Mouse (Mus musculus) midbrain, postnatal 0 days (tissue): ENCODE data around the gene Eng. TPM values are rescaled to one million over a fixed set of nuclear protein-coding genes. Genes with fewer than 3 reads are reported as not detected.

Source experiments
- ATAC-seq: fragments of 200-750 bp; cut with Nextera tagmentation; 2 replicates; pipeline ENCODE4 v1.8.0; 2017; ENCODE audit warnings: moderate number of reproducible peaks, mild to moderate bottlenecking, moderate TSS enrichment, moderate library complexity; ENCODE audit not compliant: low FRiP score
- DNase-seq: peaks from one replicate; pipeline ENCODE4 v3.0.0-alpha.2; 2015; ENCODE audit warnings: low spot score
- H3K27ac ChIP-seq: fragments of 300-500 bp; sonication (generic); 2 replicates; pipeline ENCODE4 v1.5.1; 2014; ENCODE audit warnings: low read depth, mild to moderate bottlenecking, low read length, mixed read lengths
- H3K27me3 ChIP-seq: fragments of 300-500 bp; sonication (generic); 2 replicates; pipeline ENCODE4 v1.6.1; 2014; ENCODE audit warnings: low read length, control low read depth, mixed read lengths; ENCODE audit not compliant: insufficient read depth
- H3K36me3 ChIP-seq: fragments of 300-500 bp; sonication (generic); 2 replicates; pipeline ENCODE4 v1.6.1; 2014; ENCODE audit warnings: low read length, control low read depth, mixed read lengths; ENCODE audit not compliant: insufficient read depth
- H3K4me1 ChIP-seq: fragments of 300-500 bp; sonication (generic); 2 replicates; pipeline ENCODE4 v1.6.1; 2014; ENCODE audit warnings: mild to moderate bottlenecking, control low read depth, antibody characterized with exemption, low read length, mixed read lengths; ENCODE audit not compliant: insufficient read depth
- H3K4me2 ChIP-seq: fragments of 300-500 bp; sonication (generic); 2 replicates; pipeline ENCODE4 v1.6.1; 2014; ENCODE audit warnings: low read depth, mild to moderate bottlenecking, low read length, mixed read lengths; ENCODE audit not compliant: poor library complexity, severe bottlenecking
- H3K4me3 ChIP-seq: fragments of 300-500 bp; sonication (generic); 2 replicates; pipeline ENCODE4 v1.5.1; 2014; ENCODE audit warnings: low read depth, mild to moderate bottlenecking, low read length, moderate library complexity
- H3K9ac ChIP-seq: fragments of 300-500 bp; sonication (generic); replicated peaks from 2 replicates; pipeline ENCODE4 v1.6.1; 2014; ENCODE audit warnings: mild to moderate bottlenecking, low read length, moderate library complexity, mixed read lengths; ENCODE audit not compliant: poor library complexity, severe bottlenecking
- H3K9me3 ChIP-seq: fragments of 300-500 bp; sonication (generic); 2 replicates; pipeline ENCODE4 v1.6.1; 2016; ENCODE audit warnings: low read length, control low read depth
- CTCF ChIP-seq: IDR thresholded peaks from 2 replicates; pipeline ENCODE4 v1.5.1; 2016; ENCODE audit warnings: antibody characterized with exemption, mild to moderate bottlenecking
- WGBS: fragments of 180-500 bp; shearing (Covaris S2); extraction: QIAGEN DNeasy Blood & Tissue Kit; methylation state at CpG from one replicate; pipeline ENCODE4 v1.1.7; 2014; 5-methylcytosine and 5-hydroxymethylcytosine counted together
- polyA plus RNA-seq: library from polyadenylated mRNA; unstranded; fragments of >200 nt; fragmentation: Nextera tagmentation; extraction: Ambion mirVana; gene quantifications from 2 replicates; pipeline ENCODE4 v1.2.1, GENCODE M21; 2015
- total RNA-seq: library from RNA; depleted of rRNA; stranded (reverse); fragments of >200 nt; gene quantifications from 2 replicates; pipeline ENCODE4 v1.2.3, GENCODE M21; 2014

The Eng gene
- total and polyA plus RNA-seq, 2 experiments from 2014 or later = 20.0 to 20.3 TPM

DNA sequence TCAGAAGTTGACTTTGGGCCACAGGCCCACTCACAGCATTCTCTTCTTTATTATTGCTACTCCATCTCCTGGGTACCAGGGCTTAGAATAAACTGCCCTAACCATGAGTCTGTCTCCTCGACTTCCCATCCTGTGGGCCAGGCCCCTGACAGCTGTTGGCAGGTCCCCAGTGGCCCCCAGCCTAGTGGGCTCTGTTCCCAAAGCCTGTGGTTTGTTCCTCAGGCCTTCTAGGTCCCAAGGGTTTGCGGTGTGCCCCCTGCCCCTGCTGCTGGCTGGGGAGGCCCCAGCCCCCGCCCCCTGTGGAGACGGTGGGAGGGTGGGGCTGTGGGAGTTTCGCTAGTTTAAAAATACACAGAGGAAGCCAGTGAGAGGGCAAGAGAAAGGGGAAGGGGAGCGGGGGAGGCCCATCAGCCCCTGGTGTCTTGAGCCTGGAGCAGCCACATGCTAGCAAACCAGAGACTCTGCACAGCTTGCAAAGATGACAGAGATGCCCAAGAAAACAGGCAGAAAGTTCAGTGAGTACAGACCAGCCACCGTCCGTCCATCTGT lies 74.4 kb downstream of the Eng start, which contains the start of gene Sh2d3c:
Gene Sh2d3c, plus strand, starts transcription at position 375 of the 549 bp plus-strand sequence.
- H3K4me2 ChIP-seq = no peak within 1 kb of the TSS
- ATAC-seq (peak; percentile 23; the same call in 1 of the 2 replicates), DNase-seq (peak; percentile 26)

DNA sequence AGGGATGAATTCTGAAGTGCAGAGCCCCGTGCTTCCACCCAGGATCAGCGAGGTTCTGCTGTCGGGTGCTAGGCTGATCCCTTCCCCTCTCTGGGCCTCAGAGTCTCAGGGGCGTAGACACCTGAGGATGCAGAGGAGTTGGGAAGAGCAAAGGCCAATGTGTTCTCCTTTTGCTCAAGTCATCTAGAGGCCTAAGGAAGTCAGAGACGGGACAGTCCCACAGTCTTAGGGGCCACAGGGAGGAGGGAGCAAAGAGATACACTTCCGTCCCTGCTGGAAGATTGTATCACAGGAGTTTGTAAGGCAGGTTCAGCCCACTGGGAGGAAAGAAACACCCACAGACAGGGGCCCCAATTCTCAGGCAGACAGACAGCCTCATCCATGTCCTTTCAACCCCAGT lies 75.7 kb downstream of the Eng start:
- no peaks in the 10 kb centered on the region for H3K36me3 ChIP-seq
- H3K4me1 ChIP-seq = no peaks in the 10 kb centered on the region
- ATAC-seq (no peak), DNase-seq (no peak)
- H3K9me3 ChIP-seq = no peaks in the 10 kb centered on the region
- H3K4me3 ChIP-seq = no peak overlapping the region
- H3K4me2 ChIP-seq = no peak overlapping the region
- no peak for TF ChIP-seq CTCF
- no peaks in the 10 kb centered on the region for H3K27me3 ChIP-seq
- H3K27ac ChIP-seq = no peak overlapping the region
- WGBS = 58% methylated on average over 6 of the region's 6 CpGs
- no peak overlapping the region for H3K9ac ChIP-seq

More for the DNA sequence above, 74.4 kb downstream of the Eng start, which contains the start of gene Sh2d3c:
- Histone ChIP-seq H3K9ac (no peak within 1 kb of the TSS), H3K4me1 (no peaks in the 10 kb centered on the region), H3K27me3 (no peaks in the 10 kb centered on the region), H3K36me3 (no peaks in the 10 kb centered on the region), H3K27ac (no peak within 1 kb of the TSS), H3K9me3 (no peaks in the 10 kb centered on the region), H3K4me3 (no peak within 1 kb of the TSS)
- no peak for TF ChIP-seq CTCF
- 59% methylated on average over 8 of the region's 8 CpGs for WGBS

DNA sequence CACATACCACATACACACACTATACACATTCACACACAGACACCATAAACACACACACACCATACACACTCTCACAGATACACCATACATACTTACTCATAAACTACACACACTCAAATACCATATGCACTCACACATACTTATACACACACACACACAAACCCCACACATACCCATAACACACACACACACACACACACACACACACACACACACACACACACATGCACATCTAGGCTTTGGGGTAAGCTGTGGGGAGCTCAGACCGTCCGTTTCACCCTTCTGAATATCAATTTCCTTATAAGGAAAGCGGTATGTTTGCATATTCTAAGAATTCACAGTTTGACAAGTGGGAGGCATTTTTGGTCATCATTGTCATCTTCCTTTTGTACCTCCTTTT lies 76.2 kb downstream of the Eng start:
- no peak overlapping the region for H3K9ac ChIP-seq
- WGBS = 81% methylated on average over 3 of the region's 3 CpGs
- no peaks in the 10 kb centered on the region for H3K27me3 ChIP-seq
- H3K4me2 ChIP-seq = no peak overlapping the region
- no peaks in the 10 kb centered on the region for H3K9me3 ChIP-seq
- ATAC-seq (no peak), DNase-seq (no peak)
- H3K4me1 ChIP-seq = no peaks in the 10 kb centered on the region
- no peaks in the 10 kb centered on the region for H3K36me3 ChIP-seq
- no peak overlapping the region for H3K4me3 ChIP-seq
- H3K27ac ChIP-seq = no peak overlapping the region
- TF ChIP-seq CTCF = no peak

DNA sequence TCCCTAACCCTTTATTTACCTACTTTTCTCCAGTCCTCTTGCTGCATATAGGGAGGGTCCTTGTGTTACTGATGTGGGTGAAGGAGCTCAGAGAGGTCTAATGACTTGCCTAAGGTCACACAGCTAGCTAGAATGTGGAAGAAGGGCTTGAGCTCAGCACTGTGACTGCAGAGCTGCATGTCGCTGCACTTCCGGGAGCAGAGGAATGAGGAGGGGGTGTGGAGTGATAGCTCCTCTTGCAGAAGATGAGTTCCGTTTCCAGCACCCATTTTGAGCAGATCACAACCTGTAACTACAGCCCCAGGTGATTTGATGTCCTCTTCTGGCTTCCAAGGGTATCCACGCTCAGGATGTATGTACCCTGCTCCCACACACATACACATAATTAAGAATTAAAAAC lies 77.8 kb downstream of the Eng start:
- Histone ChIP-seq H3K4me3 (no peak overlapping the region), H3K27me3 (no peaks in the 10 kb centered on the region), H3K4me1 (no peaks in the 10 kb centered on the region), H3K9me3 (no peaks in the 10 kb centered on the region), H3K27ac (no peak overlapping the region), H3K36me3 (no peaks in the 10 kb centered on the region), H3K9ac (no peak overlapping the region), H3K4me2 (no peak overlapping the region)
- 75% methylated on average over 4 of the region's 4 CpGs for WGBS
- ATAC-seq (no peak), DNase-seq (no peak)
- TF ChIP-seq CTCF = no peak

DNA sequence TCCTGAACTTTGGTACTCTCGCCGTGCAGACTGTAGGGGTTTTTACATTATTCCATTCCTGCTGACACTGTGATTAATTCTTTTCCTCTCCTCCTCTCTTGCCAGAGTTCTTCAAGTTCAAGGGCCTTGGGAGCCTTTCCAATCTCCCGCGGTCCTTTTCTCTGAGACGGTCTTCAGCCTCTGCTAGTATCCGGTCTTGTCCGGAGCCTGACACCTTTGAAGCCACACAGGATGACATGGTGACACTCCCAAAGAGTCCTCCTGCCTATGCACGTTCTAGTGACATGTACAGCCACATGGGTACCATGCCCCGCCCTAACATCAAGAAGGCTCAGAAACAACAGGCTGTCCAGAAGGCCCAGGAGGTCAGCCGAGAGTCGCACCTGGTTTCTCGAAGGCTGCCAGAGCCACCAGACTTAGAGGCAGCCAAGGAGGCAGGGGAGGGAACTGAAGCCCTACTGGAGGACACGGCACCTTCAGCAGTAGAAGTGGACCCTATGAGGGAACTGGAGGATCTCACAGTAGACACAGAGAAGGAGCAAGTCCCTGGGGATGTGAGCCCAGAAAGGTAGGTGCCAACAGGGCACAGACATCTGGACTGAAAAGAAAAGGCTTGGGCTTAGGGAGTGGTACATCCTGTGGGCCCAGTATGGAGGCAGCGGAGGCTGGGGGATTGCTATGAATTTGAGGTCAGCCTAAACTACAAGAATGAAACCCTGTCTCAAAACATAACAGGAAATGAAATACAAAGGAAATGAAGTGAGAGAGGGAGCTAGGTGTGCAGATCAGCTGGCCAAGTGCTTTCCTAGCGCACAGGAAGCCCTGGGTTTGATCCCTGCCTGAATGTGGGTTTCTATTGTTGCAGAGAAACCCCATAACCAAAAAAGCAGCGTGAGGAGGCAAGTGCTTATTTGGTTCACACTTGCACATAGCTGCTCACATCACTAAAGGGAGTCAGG lies 78.7 kb downstream of the Eng start:
- Histone ChIP-seq H3K4me3 (no peak overlapping the region), H3K27ac (no peak overlapping the region), H3K4me1 (no peaks in the 10 kb centered on the region), H3K9me3 (no peaks in the 10 kb centered on the region), H3K4me2 (no peak overlapping the region), H3K9ac (no peak overlapping the region), H3K27me3 (no peaks in the 10 kb centered on the region), H3K36me3 (no peaks in the 10 kb centered on the region)
- ATAC-seq (no peak), DNase-seq (no peak)
- TF ChIP-seq CTCF = no peak
- 80% methylated on average over 16 of the region's 16 CpGs for WGBS

DNA sequence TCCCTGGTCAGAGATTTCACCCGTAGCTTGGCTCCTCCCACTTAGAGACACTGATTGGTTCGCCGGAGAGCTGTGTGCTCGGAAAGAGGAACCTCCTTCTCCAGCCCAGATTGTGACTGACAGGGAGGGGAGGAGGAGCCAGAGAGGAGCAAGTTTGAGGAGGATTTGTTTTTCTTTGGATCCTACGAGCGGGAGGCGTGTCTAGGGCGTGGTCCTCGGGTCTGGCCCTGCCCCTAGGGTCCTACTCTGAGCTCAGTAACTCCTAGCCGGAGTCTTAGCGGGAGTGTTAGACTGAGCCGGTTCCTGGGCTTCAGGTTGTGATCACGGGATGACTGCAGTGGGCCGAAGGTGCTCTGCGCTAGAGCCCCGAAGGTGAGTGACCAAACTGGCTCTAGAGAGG lies 81.0 kb downstream of the Eng start:
- TF ChIP-seq CTCF = no peak
- no peaks in the 10 kb centered on the region for H3K9me3 ChIP-seq
- WGBS = 1% methylated on average over 16 of the region's 16 CpGs
- H3K9ac ChIP-seq = peak overlapping the region; percentile 44; the same call in 1 of the 2 replicates
- DNase-seq = peak; percentile 95
- no peaks in the 10 kb centered on the region for H3K4me1 ChIP-seq
- H3K27ac ChIP-seq = peak overlapping the region; percentile 38; the same call in 1 of the 2 replicates
- H3K36me3 ChIP-seq = no peaks in the 10 kb centered on the region
- no peaks in the 10 kb centered on the region for H3K27me3 ChIP-seq
- peak overlapping the region; percentile 27 for H3K4me3 ChIP-seq
- ATAC-seq = peak; percentile 95
- peak overlapping the region; percentile 51 for H3K4me2 ChIP-seq
